Mouse (Mus musculus): ENCODE results near the gene Ppp1r9a. TPM values are rescaled to one million over a fixed set of nuclear protein-coding genes. Genes with fewer than 3 reads are reported as not detected.

Gene Ppp1r9a
- polyA plus RNA-seq, 1 experiment from 2014 or later, result 12.1 TPM

- TF ChIP-seq CTCF (IDR thresholded peaks at IDR 0.05), result no peak
- no peaks in the 10 kb centered on the region for H3K27me3 ChIP-seq
- in situ Hi-C loops (cut with MboI; ENCODE audit: low pct_unique_long_range_greater_than_20kb), result no loop called here
- ChIA-PET POLR2A (no interaction called here), CTCF (no interaction called here)
- ATAC-seq, result no peak
- DNase-seq (ENCODE audit: low read depth, low spot score), result no peak
Measured at GRCm38 (mm10) chr6:5156541-5157425, 254.1 kb downstream of the Ppp1r9a start.

- ATAC-seq (no peak), DNase-seq (ENCODE audit: low read depth, low spot score) (no peak)
- in situ Hi-C loops (cut with MboI; ENCODE audit: low pct_unique_long_range_greater_than_20kb), result no loop called here
- ChIA-PET POLR2A (no interaction called here), CTCF (no interaction called here)
- H3K27me3 ChIP-seq, result no peaks in the 10 kb centered on the region
- no peak for TF ChIP-seq CTCF (IDR thresholded peaks at IDR 0.05)
Measured at GRCm38 (mm10) chr6:5159385-5159791, 256.7 kb downstream of the Ppp1r9a start.

GRCm38 (mm10) chr6:5162052-5162451 is 259.3 kb downstream of the Ppp1r9a start:
- TF ChIP-seq CTCF (IDR thresholded peaks at IDR 0.05), result no peak
- ATAC-seq (no peak), DNase-seq (ENCODE audit: low read depth, low spot score) (no peak)
- H3K27me3 ChIP-seq, result no peaks in the 10 kb centered on the region
- in situ Hi-C loops (cut with MboI; ENCODE audit: low pct_unique_long_range_greater_than_20kb), result no loop called here
- CTCF ChIA-PET, result no interaction called here
- POLR2A ChIA-PET, result no interaction called here

GRCm38 (mm10) chr6:5163507-5164144 is 260.9 kb downstream of the Ppp1r9a start:
- in situ Hi-C loops (cut with MboI; ENCODE audit: low pct_unique_long_range_greater_than_20kb), result no loop called here
- POLR2A ChIA-PET, result no interaction called here
- ATAC-seq (no peak), DNase-seq (ENCODE audit: low read depth, low spot score) (no peak)
- CTCF ChIA-PET, result interaction anchor here (1.0 kb wide), 1 partner anchor 14 kb away, joined by 3 read pairs; no protein-coding TSS in a partner anchor
- no peaks in the 10 kb centered on the region for H3K27me3 ChIP-seq
- TF ChIP-seq CTCF (IDR thresholded peaks at IDR 0.05), result no peak

- in situ Hi-C loops (cut with MboI; ENCODE audit: low pct_unique_long_range_greater_than_20kb), result no loop called here
- ATAC-seq (no peak), DNase-seq (ENCODE audit: low read depth, low spot score) (no peak)
- ChIA-PET CTCF (no interaction called here), POLR2A (interaction anchor here (0.7 kb wide), 1 partner anchor 143 kb away, joined by 3 read pairs; no protein-coding TSS in a partner anchor)
- no peaks in the 10 kb centered on the region for H3K27me3 ChIP-seq
- TF ChIP-seq CTCF (IDR thresholded peaks at IDR 0.05), result no peak
Measured at GRCm38 (mm10) chr6:5164855-5165254, 262.1 kb downstream of the Ppp1r9a start.

GRCm38 (mm10) chr6:5167051-5167677 is 264.4 kb downstream of the Ppp1r9a start:
- in situ Hi-C loops (cut with MboI; ENCODE audit: low pct_unique_long_range_greater_than_20kb), result no loop called here
- no peak for TF ChIP-seq CTCF (IDR thresholded peaks at IDR 0.05)

GRCm38 (mm10) chr6:5168158-5168557 is 265.4 kb downstream of the Ppp1r9a start:
- CTCF ChIA-PET, result no interaction called here
- no peak for TF ChIP-seq CTCF (IDR thresholded peaks at IDR 0.05)
- ATAC-seq, result no peak
- no peaks in the 10 kb centered on the region for H3K27me3 ChIP-seq
- no peak for DNase-seq (ENCODE audit: low read depth, low spot score)
- POLR2A ChIA-PET, result no interaction called here
- in situ Hi-C loops (cut with MboI; ENCODE audit: low pct_unique_long_range_greater_than_20kb), result no loop called here

More at GRCm38 (mm10) chr6:5167051-5167677, 264.4 kb downstream of the Ppp1r9a start:
- no peaks in the 10 kb centered on the region for H3K27me3 ChIP-seq
- ChIA-PET CTCF (no interaction called here), POLR2A (no interaction called here)
- DNase-seq (ENCODE audit: low read depth, low spot score), result no peak
- no peak for ATAC-seq

GRCm38 (mm10) chr6:5171418-5171817 is 268.7 kb downstream of the Ppp1r9a start:
- POLR2A ChIA-PET, result no interaction called here
- CTCF ChIA-PET, result no interaction called here
- TF ChIP-seq CTCF (IDR thresholded peaks at IDR 0.05), result no peak
- in situ Hi-C loops (cut with MboI; ENCODE audit: low pct_unique_long_range_greater_than_20kb), result no loop called here
- ATAC-seq (no peak), DNase-seq (ENCODE audit: low read depth, low spot score) (no peak)
- H3K27me3 ChIP-seq, result no peaks in the 10 kb centered on the region

- in situ Hi-C loops (cut with MboI; ENCODE audit: low pct_unique_long_range_greater_than_20kb), result no loop called here
- DNase-seq (ENCODE audit: low read depth, low spot score) (no peak), ATAC-seq (no peak)
- no peaks in the 10 kb centered on the region for H3K27me3 ChIP-seq
- TF ChIP-seq CTCF (IDR thresholded peaks at IDR 0.05), result no peak
- ChIA-PET CTCF (interaction anchor here (1.2 kb wide), 1 partner anchor 10 kb away, joined by 3 read pairs; no protein-coding TSS in a partner anchor), POLR2A (no interaction called here)
Measured at GRCm38 (mm10) chr6:5172571-5172970, 269.9 kb downstream of the Ppp1r9a start.

GRCm38 (mm10) chr6:5174179-5174812 is 271.6 kb downstream of the Ppp1r9a start:
- in situ Hi-C loops (cut with MboI; ENCODE audit: low pct_unique_long_range_greater_than_20kb), result no loop called here
- TF ChIP-seq CTCF (IDR thresholded peaks at IDR 0.05), result no peak
- DNase-seq (ENCODE audit: low read depth, low spot score) (no peak), ATAC-seq (no peak)
- CTCF ChIA-PET, result interaction anchor here (1.8 kb wide), 1 partner anchor 8 kb away, joined by 4 read pairs; no protein-coding TSS in a partner anchor
- POLR2A ChIA-PET, result no interaction called here
- H3K27me3 ChIP-seq, result no peaks in the 10 kb centered on the region

Measured in Patski (cell line).